Comparison of ENCODE assay signal across 14 mouse cellular contexts in the genomic region with DNA sequence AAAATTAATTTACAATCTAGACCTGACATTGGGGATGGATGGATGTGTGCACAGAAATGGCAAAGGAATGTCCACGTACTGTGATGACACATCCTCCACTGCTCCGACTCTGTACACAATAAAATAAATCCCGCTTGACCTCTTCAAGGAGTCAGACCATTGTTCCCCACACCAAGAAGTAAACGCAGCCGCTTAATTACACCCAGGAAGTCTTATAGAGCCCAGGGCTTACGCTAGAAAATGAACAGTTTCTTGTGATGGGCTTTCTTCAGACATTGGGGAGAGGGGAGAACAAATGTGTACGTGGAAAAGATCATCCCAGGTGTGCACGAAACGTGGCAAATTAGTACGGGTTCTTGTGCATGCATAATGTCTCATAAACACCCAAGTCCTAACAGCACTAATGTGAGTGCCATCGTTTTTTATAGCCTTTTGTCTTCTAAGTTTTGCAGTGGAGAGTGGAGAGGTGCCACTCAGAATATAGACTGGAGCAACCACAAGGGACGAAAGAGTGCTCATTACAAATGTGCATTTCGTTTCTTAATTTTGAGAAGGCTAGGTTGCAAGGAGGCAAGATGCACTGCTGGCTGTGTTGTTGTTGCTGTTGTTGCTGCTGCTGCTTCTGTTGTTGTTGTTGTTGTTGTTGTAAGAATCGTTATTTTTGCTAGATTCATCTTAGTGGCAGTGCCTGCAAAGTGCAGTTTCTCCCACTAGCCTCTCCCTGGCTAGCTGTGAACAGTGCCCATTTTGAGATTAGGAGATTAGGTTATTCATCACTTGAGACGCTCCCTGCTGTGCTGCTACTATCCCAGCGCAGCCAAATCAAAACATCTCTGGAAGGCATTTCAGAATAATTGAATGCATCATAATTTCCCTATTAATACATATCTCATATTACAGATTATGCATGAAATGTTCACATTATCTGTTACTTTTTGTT.
DNase-seq lines count a peak whose midpoint lies in the region; ATAC-seq and TF ChIP-seq lines count a peak whose summit lies in the region.
"Had no signal": no experiment of that assay in that cellular context is flagged by ENCODE, and none has a peak within 500 bp of the region (broad histone marks: within the 10 kb centered on the region; RNA-seq: fewer than 3 reads in every experiment).

No protein-coding gene starts in this region.

- no peak overlapping the region for H3K4me3 ChIP-seq in forebrain, embryonic 12.5 days (replicated peaks)
- H3K4me3 ChIP-seq in hindbrain, embryonic 15.5 days: 0 out of 2 replicates have a peak overlapping the region, but pooled peaks have one; percentile 10
- no peak overlapping the region for H3K4me3 ChIP-seq in neural tube, embryonic 13.5 days
- no peak overlapping the region for H3K4me3 ChIP-seq in cerebellum, adult 2 months (replicated peaks; ENCODE audit: insufficient read depth, low read depth, low read length)

- H3K9ac ChIP-seq in forebrain, embryonic 12.5 days: no peak overlapping the region
- no peak overlapping the region for H3K9ac ChIP-seq in hindbrain, embryonic 15.5 days
- H3K9ac ChIP-seq in neural tube, embryonic 13.5 days: peak overlapping the region; percentile 47

- H3K4me1 ChIP-seq in forebrain, embryonic 12.5 days: peaks cover 42% of the 10 kb centered on the region
- peaks cover 38% of the 10 kb centered on the region for H3K4me1 ChIP-seq in hindbrain, embryonic 15.5 days (replicated peaks)
- peaks cover 45% of the 10 kb centered on the region for H3K4me1 ChIP-seq in neural tube, embryonic 13.5 days (replicated peaks)
- no peaks in the 10 kb centered on the region for H3K4me1 ChIP-seq in cerebellum, adult 2 months (ENCODE audit: control insufficient read depth, insufficient read depth, low read length)

- no peaks in the 10 kb centered on the region for H3K9me3 ChIP-seq in forebrain, embryonic 12.5 days
- H3K9me3 ChIP-seq in hindbrain, embryonic 15.5 days: no peaks in the 10 kb centered on the region
- H3K9me3 ChIP-seq in neural tube, embryonic 13.5 days: no peaks in the 10 kb centered on the region

- peak overlapping the region; percentile 50; the same call in 1 of the 2 replicates for H3K27ac ChIP-seq in forebrain, embryonic 12.5 days
- H3K27ac ChIP-seq in hindbrain, embryonic 15.5 days (replicated peaks): peak overlapping the region; percentile 82
- H3K27ac ChIP-seq in neural tube, embryonic 13.5 days (replicated peaks): peak overlapping the region; percentile 84
- no peak overlapping the region for H3K27ac ChIP-seq in cerebellum, adult 2 months (ENCODE audit: insufficient read depth, low read length)

- peak; percentile 22 to 31 for DNase-seq in cerebellum, postnatal 10 days
- no peak for DNase-seq in cerebellum, adult 11-12 months
- no peak for DNase-seq in right cerebral cortex, postnatal 4 days
- no peak for DNase-seq in spleen, postnatal 4 days (ENCODE audit: low spot score in 2 of 2)
- DNase-seq in cerebellum, adult 2 months: no peak
- DNase-seq: adrenal gland, postnatal 10 days; heart, adult 18-20 months; heart, postnatal 10 days; kidney, adult 8-10 months had no signal

- H3K4me2 ChIP-seq in forebrain, embryonic 12.5 days: peak overlapping the region; percentile 26
- H3K4me2 ChIP-seq in hindbrain, embryonic 15.5 days: peak overlapping the region; percentile 39
- peak overlapping the region; percentile 36 for H3K4me2 ChIP-seq in neural tube, embryonic 13.5 days
- H3K4me2 ChIP-seq: liver, embryonic 11.5 days had no signal

- H3K36me3 ChIP-seq in forebrain, embryonic 12.5 days (replicated peaks): no peaks in the 10 kb centered on the region
- no peaks in the 10 kb centered on the region for H3K36me3 ChIP-seq in hindbrain, embryonic 15.5 days
- H3K36me3 ChIP-seq in neural tube, embryonic 13.5 days: no peaks in the 10 kb centered on the region

- no peak for TF ChIP-seq CTCF in cerebellum, adult 2 months (IDR thresholded peaks at IDR 0.05; ENCODE audit: borderline replicate concordance, insufficient read depth, low read depth, low read length)

- TF ChIP-seq POLR2A in cerebellum, adult 2 months (IDR thresholded peaks at IDR 0.05; ENCODE audit: borderline replicate concordance, insufficient read depth, low read length): no peak

- peak; percentile 24 for ATAC-seq in forebrain, embryonic 12.5 days (ENCODE audit: low FRiP score)
- ATAC-seq in hindbrain, embryonic 15.5 days (ENCODE audit: low FRiP score, low read depth): no peak
- peak; percentile 37 for ATAC-seq in neural tube, embryonic 13.5 days (ENCODE audit: low read depth)
- ATAC-seq: lung, postnatal 0 days had no signal

- no peaks in the 10 kb centered on the region for H3K27me3 ChIP-seq in forebrain, embryonic 12.5 days
- no peaks in the 10 kb centered on the region for H3K27me3 ChIP-seq in hindbrain, embryonic 15.5 days
- H3K27me3 ChIP-seq in neural tube, embryonic 13.5 days: no peaks in the 10 kb centered on the region
- H3K27me3 ChIP-seq in cerebellum, adult 2 months (ENCODE audit: control insufficient read depth, insufficient read depth, low read length): no peaks in the 10 kb centered on the region; the same call in 1 of the 2 replicates

- WGBS in forebrain, embryonic 12.5 days: 9% methylated on average over 16 of the region's 16 CpGs
- WGBS in hindbrain, embryonic 15.5 days: 18% methylated on average over 16 of the region's 16 CpGs
- 18% methylated on average over 16 of the region's 16 CpGs for WGBS in neural tube, embryonic 13.5 days
- WGBS in cerebellum, adult 2 months: 66% methylated on average over 16 of the region's 16 CpGs

Comparison
In these comparisons a context has a peak if more than half of its experiments do, and no peak if none do; other contexts are left out.
1. DNase-seq: peak in cerebellum, postnatal 10 days (2 of 2); none in cerebellum, adult 11-12 months (single experiment), right cerebral cortex, postnatal 4 days (single experiment), spleen, postnatal 4 days (0 of 2) and cerebellum, adult 2 months (0 of 2).
2. Peak in every context shown above with its lines, with median percentiles within 50 percentile points of each other: H3K4me2 ChIP-seq.